Mouse (Mus musculus) erythroblast, embryonic 14.5 days (primary cell): ENCODE data around the gene Trim65. TPM values are rescaled to one million over a fixed set of nuclear protein-coding genes. Genes with fewer than 3 reads are reported as not detected.
A peak's percentile ranks its signal among the peaks of the same experiment; 100 is the strongest.
"Not testable (repeated sequence)": the region's sequence is repeated elsewhere in the genome, so short reads cannot be mapped to it uniquely, and the experiment has no call there.

ENCODE experiments used
- H3K27me3 ChIP-seq: 2 replicates; pipeline ENCODE4 v1.6.1; 2012; ENCODE audit warnings: inconsistent platforms; ENCODE audit not compliant: control insufficient read depth
- H3K36me3 ChIP-seq: 2 replicates; pipeline ENCODE4 v1.6.1; 2012; ENCODE audit warnings: mild to moderate bottlenecking, inconsistent platforms; ENCODE audit not compliant: control insufficient read depth
- H3K4me1 ChIP-seq: 2 replicates; pipeline ENCODE4 v1.6.1; 2012; ENCODE audit warnings: inconsistent platforms; ENCODE audit not compliant: control insufficient read depth
- H3K4me3 ChIP-seq: replicated peaks from 2 replicates; pipeline ENCODE3; 2012; ENCODE audit warnings: moderate library complexity, mild to moderate bottlenecking, inconsistent platforms
- H3K9me3 ChIP-seq: 2 replicates; pipeline ENCODE4 v1.6.1; 2012; ENCODE audit warnings: low read length, inconsistent platforms, mixed read lengths; ENCODE audit not compliant: control insufficient read depth
- GATA1 ChIP-seq: IDR thresholded peaks from 2 replicates; pipeline ENCODE4 v1.6.1; 2012; ENCODE audit warnings: low read length, inconsistent platforms, mixed read lengths
- TAL1 ChIP-seq: IDR thresholded peaks from 3 replicates; pipeline ENCODE4 v1.6.1; 2012; ENCODE audit warnings: low read length, inconsistent platforms, mixed read lengths
- polyA plus RNA-seq: library from polyadenylated mRNA; stranded (reverse); fragments of >175 nt; gene quantifications from 2 replicates; pipeline ENCODE4 v1.2.3, GENCODE M21; 2012

The Trim65 gene
- polyA plus RNA-seq, 1 experiment: 0.04 TPM

- H3K4me1 ChIP-seq: peaks cover 57% of the 10 kb centered on the region
- peaks cover 14% of the 10 kb centered on the region for H3K27me3 ChIP-seq
- TF ChIP-seq TAL1 (no peak), GATA1 (no peak)
- peak overlapping the region; percentile 71 for H3K4me3 ChIP-seq
- H3K9me3 ChIP-seq: peaks cover 4% of the 10 kb centered on the region
- H3K36me3 ChIP-seq: peaks cover 49% of the 10 kb centered on the region
Measured at GRCm38 (mm10) chr11:116129993-116130487, 888 bp downstream of the Trim65 start.

GRCm38 (mm10) chr11:116129091-116129790 is 1.7 kb downstream of the Trim65 start:
- TF ChIP-seq GATA1: no peak
- no peak for TF ChIP-seq TAL1
- H3K4me3 ChIP-seq: no peak overlapping the region
- peaks cover 57% of the 10 kb centered on the region for H3K4me1 ChIP-seq

GRCm38 (mm10) chr11:116127986-116128385 is 2.9 kb downstream of the Trim65 start:
- peaks cover 55% of the 10 kb centered on the region for H3K4me1 ChIP-seq
- TF ChIP-seq TAL1 (no peak), GATA1 (no peak)
- peaks cover 14% of the 10 kb centered on the region for H3K27me3 ChIP-seq
- no peak overlapping the region for H3K4me3 ChIP-seq
- peaks cover 4% of the 10 kb centered on the region for H3K9me3 ChIP-seq
- H3K36me3 ChIP-seq: peaks cover 31% of the 10 kb centered on the region

More at GRCm38 (mm10) chr11:116129091-116129790, 1.7 kb downstream of the Trim65 start:
- Histone ChIP-seq H3K27me3 (peaks cover 14% of the 10 kb centered on the region), H3K9me3 (peaks cover 4% of the 10 kb centered on the region), H3K36me3 (peaks cover 41% of the 10 kb centered on the region)

- H3K4me3 ChIP-seq: no peak within 1 kb of the TSS
- H3K9me3 ChIP-seq: peaks cover 4% of the 10 kb centered on the region
- peaks cover 14% of the 10 kb centered on the region for H3K27me3 ChIP-seq
- TF ChIP-seq TAL1 (no peak), GATA1 (no peak)
- H3K4me1 ChIP-seq: peaks cover 57% of the 10 kb centered on the region
- peaks cover 25% of the 10 kb centered on the region for H3K36me3 ChIP-seq
Measured at GRCm38 (mm10) chr11:116127156-116127980, 3.6 kb downstream of the Trim65 start, which contains the start of gene Trim47. Gene Trim47, minus strand, starts transcription at chr11:116127210.

- peaks cover 14% of the 10 kb centered on the region for H3K36me3 ChIP-seq
- H3K27me3 ChIP-seq: peaks cover 14% of the 10 kb centered on the region
- peaks cover 4% of the 10 kb centered on the region for H3K9me3 ChIP-seq
- TF ChIP-seq TAL1 (no peak), GATA1 (no peak)
- H3K4me3 ChIP-seq: no peak overlapping the region
- H3K4me1 ChIP-seq: peaks cover 56% of the 10 kb centered on the region
Measured at GRCm38 (mm10) chr11:116126261-116126660, 4.7 kb downstream of the Trim65 start.

- peaks cover 22% of the 10 kb centered on the region for H3K4me1 ChIP-seq
- not testable (repeated sequence) for H3K4me3 ChIP-seq, H3K9me3 ChIP-seq, H3K27me3 ChIP-seq
- H3K36me3 ChIP-seq: peaks cover 14% of the 10 kb centered on the region
Measured at GRCm38 (mm10) chr11:116121731-116122245, 9.1 kb downstream of the Trim65 start.

- Histone ChIP-seq H3K9me3 (0 out of 2 replicates have a peak, but pooled peaks cover 2% of the 10 kb centered on the region), H3K4me3 (no peak overlapping the region), H3K27me3 (no peaks in the 10 kb centered on the region), H3K4me1 (peaks cover 13% of the 10 kb centered on the region), H3K36me3 (no peaks in the 10 kb centered on the region; the same call in 1 of the 2 replicates)
- no peak for TF ChIP-seq TAL1
- TF ChIP-seq GATA1: no peak
Measured at GRCm38 (mm10) chr11:116117819-116118218, 13.1 kb downstream of the Trim65 start.

- Histone ChIP-seq H3K9me3 (0 out of 2 replicates have a peak, but pooled peaks cover 2% of the 10 kb centered on the region), H3K36me3 (no peaks in the 10 kb centered on the region; the same call in 1 of the 2 replicates), H3K4me1 (peaks cover 11% of the 10 kb centered on the region), H3K27me3 (no peaks in the 10 kb centered on the region), H3K4me3 (no peak overlapping the region)
- TF ChIP-seq TAL1 (no peak), GATA1 (no peak)
Measured at GRCm38 (mm10) chr11:116117241-116117640, 13.7 kb downstream of the Trim65 start.
